Mouse (Mus musculus): ENCODE data around the gene Gm44579.

GRCm38 (mm10) chr15:98142515-98142914 is 78.3 kb downstream of the Gm44579 start:
- TF ChIP-seq CTCF (IDR thresholded peaks at IDR 0.05; ENCODE audit: control insufficient read depth, insufficient read depth, insufficient read length) (no peak), MAX (IDR thresholded peaks at IDR 0.05) (no peak), MYOG (IDR thresholded peaks at IDR 0.05; ENCODE audit: control insufficient read depth, extremely low read depth, insufficient read length) (no peak), MYOD1 (IDR thresholded peaks at IDR 0.05; ENCODE audit: control insufficient read depth, insufficient read length, low read depth) (no peak)

All from C2C12 (cell line).